Mouse (Mus musculus) E14TG2a.4 (cell line): ENCODE results near the gene Cyb5d1.

Source experiments
- H3K27me3 ChIP-seq: 2 replicates; pipeline ENCODE4 v1.6.1; 2014; ENCODE audit warnings: low read length, control low read depth; ENCODE audit not compliant: insufficient read depth
- H3K36me3 ChIP-seq: 2 replicates; pipeline ENCODE4 v1.6.1; 2014; ENCODE audit warnings: low read length, control low read depth; ENCODE audit not compliant: insufficient read depth
- H3K4me1 ChIP-seq: replicated peaks from 2 replicates; pipeline ENCODE4 v1.6.1; 2014; ENCODE audit warnings: low read depth, low read length, control low read depth
- H3K4me3 ChIP-seq: replicated peaks from 2 replicates; pipeline ENCODE4 v1.5.1; 2014; ENCODE audit warnings: mild to moderate bottlenecking, low read length
- H3K9me3 ChIP-seq: 2 replicates; pipeline ENCODE4 v1.6.1; 2014; ENCODE audit warnings: low read length, control low read depth
- CTCF ChIP-seq: conservative IDR thresholded peaks from 2 replicates; pipeline ENCODE4 v1.5.1; 2014; ENCODE audit warnings: low read length
- NANOG ChIP-seq: IDR thresholded peaks from 2 replicates; pipeline ENCODE4 v1.6.1; 2014; ENCODE audit warnings: borderline replicate concordance, low read length, mixed read lengths
- POU5F1 ChIP-seq: IDR thresholded peaks from 2 replicates; pipeline ENCODE4 v1.6.1; 2014; ENCODE audit warnings: low read length, borderline replicate concordance

Cyb5d1 gene

GRCm38 (mm10) chr11:69426246-69426645, 30.8 kb upstream of the Cyb5d1 start:
- Histone ChIP-seq H3K9me3 (no peaks in the 10 kb centered on the region), H3K27me3 (peaks cover 34% of the 10 kb centered on the region), H3K4me3 (no peak overlapping the region), H3K4me1 (peaks cover 57% of the 10 kb centered on the region), H3K36me3 (no peaks in the 10 kb centered on the region)
- TF ChIP-seq CTCF = no peak

- peaks cover 61% of the 10 kb centered on the region for H3K4me1 ChIP-seq
- H3K27me3 ChIP-seq = peaks cover 36% of the 10 kb centered on the region
- TF ChIP-seq NANOG (no peak), CTCF (no peak), POU5F1 (no peak)
- no peaks in the 10 kb centered on the region for H3K9me3 ChIP-seq
- no peaks in the 10 kb centered on the region for H3K36me3 ChIP-seq
- H3K4me3 ChIP-seq = no peak overlapping the region
Observed at GRCm38 (mm10) chr11:69423885-69424284, 28.5 kb upstream of the Cyb5d1 start.

GRCm38 (mm10) chr11:69422842-69423241, 27.4 kb upstream of the Cyb5d1 start:
- no peak for TF ChIP-seq POU5F1
- TF ChIP-seq CTCF = no peak
- TF ChIP-seq NANOG = no peak
- Histone ChIP-seq H3K4me3 (no peak overlapping the region), H3K36me3 (no peaks in the 10 kb centered on the region), H3K27me3 (peaks cover 36% of the 10 kb centered on the region), H3K9me3 (no peaks in the 10 kb centered on the region), H3K4me1 (peaks cover 57% of the 10 kb centered on the region)

- peak overlapping the region; percentile 83 for H3K4me3 ChIP-seq
- peaks cover 54% of the 10 kb centered on the region for H3K4me1 ChIP-seq
- TF ChIP-seq CTCF = no peak
- TF ChIP-seq NANOG = no peak
- TF ChIP-seq POU5F1 = no peak
- H3K27me3 ChIP-seq = peaks cover 36% of the 10 kb centered on the region
- H3K9me3 ChIP-seq = no peaks in the 10 kb centered on the region
- H3K36me3 ChIP-seq = no peaks in the 10 kb centered on the region
Observed at GRCm38 (mm10) chr11:69421131-69421977, 25.9 kb upstream of the Cyb5d1 start.

- peak overlapping the region; percentile 83 for H3K4me3 ChIP-seq
- no peaks in the 10 kb centered on the region for H3K36me3 ChIP-seq
- H3K9me3 ChIP-seq = no peaks in the 10 kb centered on the region
- H3K27me3 ChIP-seq = peaks cover 36% of the 10 kb centered on the region
- TF ChIP-seq POU5F1 = no peak
- no peak for TF ChIP-seq CTCF
- no peak for TF ChIP-seq NANOG
- H3K4me1 ChIP-seq = peaks cover 50% of the 10 kb centered on the region
Observed at GRCm38 (mm10) chr11:69420554-69421000, 25.1 kb upstream of the Cyb5d1 start.

GRCm38 (mm10) chr11:69419813-69420553, 24.6 kb upstream of the Cyb5d1 start:
- no peaks in the 10 kb centered on the region for H3K9me3 ChIP-seq
- H3K4me3 ChIP-seq = peak overlapping the region; percentile 83
- peaks cover 36% of the 10 kb centered on the region for H3K27me3 ChIP-seq
- TF ChIP-seq NANOG (no peak), POU5F1 (no peak), CTCF (no peak)
- peaks cover 53% of the 10 kb centered on the region for H3K4me1 ChIP-seq
- H3K36me3 ChIP-seq = no peaks in the 10 kb centered on the region

- peaks cover 58% of the 10 kb centered on the region for H3K4me1 ChIP-seq
- TF ChIP-seq CTCF (no peak), POU5F1 (no peak), NANOG (no peak)
Observed at GRCm38 (mm10) chr11:69419443-69419812, 24.0 kb upstream of the Cyb5d1 start.

More at GRCm38 (mm10) chr11:69419443-69419812, 24.0 kb upstream of the Cyb5d1 start:
- Histone ChIP-seq H3K9me3 (no peaks in the 10 kb centered on the region), H3K36me3 (no peaks in the 10 kb centered on the region), H3K27me3 (peaks cover 35% of the 10 kb centered on the region), H3K4me3 (peak overlapping the region; percentile 83)
